Mouse (Mus musculus) forebrain, embryonic 14.5 days (tissue): Measurements from ENCODE around the gene Nfatc4. TPM values are rescaled to one million over a fixed set of nuclear protein-coding genes. Genes with fewer than 3 reads are reported as not detected.

Experiments used
- ATAC-seq: fragments of 200-750 bp; cut with Nextera tagmentation; 2 replicates; pipeline ENCODE4 v1.8.0; 2017; ENCODE audit warnings: mild to moderate bottlenecking, moderate library complexity
- DNase-seq: peaks from one replicate; pipeline ENCODE4 v3.0.0-alpha.2; 2015; ENCODE audit warnings: low spot score
- H3K27ac ChIP-seq: fragments of 300-500 bp; sonication (generic); 2 replicates; pipeline ENCODE4 v1.5.1; 2014; ENCODE audit warnings: low read depth, mild to moderate bottlenecking, control low read depth, low read length, moderate library complexity
- H3K27me3 ChIP-seq: fragments of 300-500 bp; sonication (generic); replicated peaks from 2 replicates; pipeline ENCODE4 v1.6.1; 2014; ENCODE audit warnings: low read length, control low read depth, mixed read lengths; ENCODE audit not compliant: control insufficient read depth, insufficient read depth
- H3K36me3 ChIP-seq: fragments of 300-500 bp; sonication (generic); 2 replicates; pipeline ENCODE4 v1.6.1; 2014; ENCODE audit warnings: low read length, control low read depth; ENCODE audit not compliant: control insufficient read depth, insufficient read depth
- H3K4me1 ChIP-seq: fragments of 300-500 bp; sonication (generic); 2 replicates; pipeline ENCODE4 v1.6.1; 2014; ENCODE audit warnings: antibody characterized with exemption, low read length, control low read depth; ENCODE audit not compliant: control insufficient read depth, insufficient read depth
- H3K4me2 ChIP-seq: fragments of 300-500 bp; sonication (generic); 2 replicates; pipeline ENCODE4 v1.6.1; 2014; ENCODE audit warnings: mild to moderate bottlenecking, control low read depth, low read length
- H3K4me3 ChIP-seq: fragments of 300-500 bp; sonication (generic); 2 replicates; pipeline ENCODE4 v1.5.1; 2014; ENCODE audit warnings: low read depth, low read length, control low read depth
- H3K9ac ChIP-seq: fragments of 300-500 bp; sonication (generic); 2 replicates; pipeline ENCODE4 v1.6.1; 2014; ENCODE audit warnings: mild to moderate bottlenecking, low read length, control low read depth, moderate library complexity
- H3K9me3 ChIP-seq: fragments of 300-500 bp; sonication (generic); replicated peaks from 2 replicates; pipeline ENCODE4 v1.6.1; 2016; ENCODE audit warnings: low read length, control low read depth, mixed read lengths; ENCODE audit not compliant: control insufficient read depth
- WGBS: fragments of 180-500 bp; shearing (Covaris S2); extraction: QIAGEN DNeasy Blood & Tissue Kit; methylation state at CpG from one replicate; pipeline ENCODE4 v1.1.7; 2014; 5-methylcytosine and 5-hydroxymethylcytosine counted together
- polyA plus RNA-seq: library from polyadenylated mRNA; unstranded; fragments of >200 nt; fragmentation: Nextera tagmentation; extraction: Ambion mirVana; gene quantifications from 2 replicates; pipeline ENCODE4 v1.2.1, GENCODE M21; 2014

Nfatc4 gene
- polyA plus RNA-seq, 1 experiment from 2014 or later = 8.3 TPM

GRCm38 (mm10) chr14:55883149-55883661, 60.3 kb downstream of the Nfatc4 start:
- Histone ChIP-seq H3K4me3 (no peak overlapping the region), H3K27ac (no peak overlapping the region), H3K36me3 (peaks cover 18% of the 10 kb centered on the region), H3K4me2 (no peak overlapping the region), H3K9ac (no peak overlapping the region), H3K27me3 (no peaks in the 10 kb centered on the region), H3K9me3 (no peaks in the 10 kb centered on the region), H3K4me1 (peaks cover 15% of the 10 kb centered on the region)
- ATAC-seq (no peak), DNase-seq (no peak)
- WGBS = 95% methylated on average over 13 of the region's 13 CpGs

Other genes with a start within 250 kb of the Nfatc4 start
- gene Fitm1, start 247.5 kb upstream of the Nfatc4 start, polyA plus RNA-seq = not detected in 2 replicates
- gene Psme1, start 245.0 kb upstream of the Nfatc4 start, polyA plus RNA-seq = 192 and 204 TPM in 2 replicates
- gene Emc9, start 237.8 kb upstream of the Nfatc4 start, polyA plus RNA-seq = 13.9 and 17.6 TPM in 2 replicates
- gene Psme2, start 232.0 kb upstream of the Nfatc4 start, polyA plus RNA-seq = 206 and 213 TPM in 2 replicates
- gene Rnf31, start 231.4 kb upstream of the Nfatc4 start, polyA plus RNA-seq = 11.0 and 13.0 TPM in 2 replicates
- 6.3 and 6.9 TPM in 2 replicates for gene Irf9, start 219.6 kb upstream of the Nfatc4 start, polyA plus RNA-seq
- gene Rec8, start 205.1 kb upstream of the Nfatc4 start, polyA plus RNA-seq = 6.5 and 7.0 TPM in 2 replicates
- gene Ipo4, start 187.2 kb upstream of the Nfatc4 start, polyA plus RNA-seq = 80.8 and 82.5 TPM in 2 replicates
- gene Gm49378, start 185.2 kb upstream of the Nfatc4 start, polyA plus RNA-seq = 1.8 and 3.4 TPM in 2 replicates
- 56.5 and 57.5 TPM in 2 replicates for gene Tm9sf1, start 179.3 kb upstream of the Nfatc4 start, polyA plus RNA-seq
- 0.17 and 0.20 TPM in 2 replicates for gene Tssk4, start 173.0 kb upstream of the Nfatc4 start, polyA plus RNA-seq
- gene Mdp1, start 162.6 kb upstream of the Nfatc4 start, polyA plus RNA-seq = 62.7 and 64.4 TPM in 2 replicates
- 48.7 and 49.6 TPM in 2 replicates for gene Gmpr2, start 151.2 kb upstream of the Nfatc4 start, polyA plus RNA-seq
- 622 and 707 TPM in 2 replicates for gene Nedd8, start 151.0 kb upstream of the Nfatc4 start, polyA plus RNA-seq
- gene Tinf2, start 141.3 kb upstream of the Nfatc4 start, polyA plus RNA-seq = 30.6 and 37.5 TPM in 2 replicates
- 0.10 and 0.12 TPM in 2 replicates for gene Tgm1, start 109.2 kb upstream of the Nfatc4 start, polyA plus RNA-seq
- gene Rabggta, start 100.9 kb upstream of the Nfatc4 start, polyA plus RNA-seq = 34.2 and 38.3 TPM in 2 replicates
- 83.8 and 84.4 TPM in 2 replicates for gene Dhrs1, start 77.5 kb upstream of the Nfatc4 start, polyA plus RNA-seq
- 36.3 and 36.6 TPM in 2 replicates for gene Nop9, start 77.5 kb upstream of the Nfatc4 start, polyA plus RNA-seq
- 0.14 TPM in 1 of 2 replicates, not detected in the other for gene Cideb, start 64.7 kb upstream of the Nfatc4 start, polyA plus RNA-seq
- 0.07 and 0.14 TPM in 2 replicates for gene Ltb4r2, start 61.7 kb upstream of the Nfatc4 start, polyA plus RNA-seq
- gene Ltb4r1, start 57.2 kb upstream of the Nfatc4 start, polyA plus RNA-seq = 0.28 TPM in 1 of 2 replicates, not detected in the other
- 1.9 and 3.3 TPM in 2 replicates for gene Adcy4, start 39.0 kb upstream of the Nfatc4 start, polyA plus RNA-seq
- 2.4 and 4.1 TPM in 2 replicates for gene Ripk3, start 34.3 kb upstream of the Nfatc4 start, polyA plus RNA-seq
- 6.2 and 7.4 TPM in 2 replicates for gene Nynrin, start 30.9 kb downstream of the Nfatc4 start, polyA plus RNA-seq
- 0.20 and 0.27 TPM in 2 replicates for gene Cbln3, start 61.2 kb downstream of the Nfatc4 start, polyA plus RNA-seq
- gene Khnyn, start 61.8 kb downstream of the Nfatc4 start, polyA plus RNA-seq = 4.6 and 5.4 TPM in 2 replicates
- 99.0 and 110 TPM in 2 replicates for gene Sdr39u1, start 77.1 kb downstream of the Nfatc4 start, polyA plus RNA-seq
- gene Cma1, start 121.5 kb downstream of the Nfatc4 start, polyA plus RNA-seq = 0.27 and 0.35 TPM in 2 replicates
- gene Cma2, start 127.8 kb downstream of the Nfatc4 start, polyA plus RNA-seq = not detected in 2 replicates
- not detected in 2 replicates for gene Mcpt1, start 194.8 kb downstream of the Nfatc4 start, polyA plus RNA-seq
- gene Mcpt9, start 207.4 kb downstream of the Nfatc4 start, polyA plus RNA-seq = not detected in 2 replicates
- not detected in 2 replicates for gene Mcpt2, start 218.9 kb downstream of the Nfatc4 start, polyA plus RNA-seq
- not detected in 2 replicates for gene Mcpt4, start 239.2 kb downstream of the Nfatc4 start, polyA plus RNA-seq